Comparison of ENCODE assay signal across 28 mouse cellular contexts in genomic region chr8:126647350-126647749, GRCm38 (mm10). TPM values are rescaled to one million over a fixed set of nuclear protein-coding genes. Genes with fewer than 3 reads are reported as not detected.
DNase-seq lines count a peak whose midpoint lies in the region; ATAC-seq and TF ChIP-seq lines count a peak whose summit lies in the region.
"Had no signal": no experiment of that assay in that cellular context is flagged by ENCODE, and none has a peak within 500 bp of the region (broad histone marks: within the 10 kb centered on the region; RNA-seq: fewer than 3 reads in every experiment).

No protein-coding gene starts in this region.

- TF ChIP-seq CTCF in kidney, postnatal 0 days (IDR thresholded peaks at IDR 0.05; ENCODE audit: low read depth), result no peak

- no peak overlapping the region for H3K4me2 ChIP-seq in forebrain, embryonic 14.5 days (ENCODE audit: low read length)
- no peak overlapping the region for H3K4me2 ChIP-seq in kidney, postnatal 0 days (ENCODE audit: low read length)
- H3K4me2 ChIP-seq in neural tube, embryonic 14.5 days (ENCODE audit: low read depth, low read length), result no peak overlapping the region
- no peak overlapping the region for H3K4me2 ChIP-seq in neural tube, embryonic 15.5 days
- H3K4me2 ChIP-seq: heart, embryonic 11.5 days; hindbrain, embryonic 13.5 days; lung, embryonic 14.5 days; midbrain, embryonic 12.5 days; neural tube, embryonic 12.5 days had no signal

- H3K4me1 ChIP-seq in forebrain, embryonic 10.5 days, result peaks cover 18% of the 10 kb centered on the region; the same call in 1 of the 2 replicates
- no peaks in the 10 kb centered on the region for H3K4me1 ChIP-seq in forebrain, embryonic 14.5 days (ENCODE audit: control insufficient read depth, insufficient read depth, low read length)
- no peaks in the 10 kb centered on the region for H3K4me1 ChIP-seq in kidney, postnatal 0 days (replicated peaks; ENCODE audit: insufficient read depth, low read length)
- H3K4me1 ChIP-seq in neural tube, embryonic 14.5 days (ENCODE audit: control insufficient read depth, insufficient read depth, low read length), result no peaks in the 10 kb centered on the region
- H3K4me1 ChIP-seq in neural tube, embryonic 15.5 days, result no peaks in the 10 kb centered on the region
- H3K4me1 ChIP-seq: hindbrain, embryonic 13.5 days; midbrain, embryonic 12.5 days; neural tube, embryonic 12.5 days had no signal

- H3K4me3 ChIP-seq in forebrain, embryonic 10.5 days, result no peak overlapping the region
- H3K4me3 ChIP-seq in forebrain, embryonic 14.5 days (ENCODE audit: low read depth, low read length), result no peak overlapping the region
- H3K4me3 ChIP-seq in kidney, postnatal 0 days (replicated peaks; ENCODE audit: low read depth, low read length), result no peak overlapping the region
- H3K4me3 ChIP-seq in neural tube, embryonic 14.5 days (ENCODE audit: low read depth, low read length), result no peak overlapping the region
- no peak overlapping the region for H3K4me3 ChIP-seq in neural tube, embryonic 15.5 days (replicated peaks)
- H3K4me3 ChIP-seq: hindbrain, embryonic 13.5 days; megakaryocyte, embryonic 14.5 days; midbrain, embryonic 12.5 days; myocyte; neural tube, embryonic 12.5 days had no signal

- ATAC-seq in forebrain, embryonic 14.5 days, result no peak
- no peak for ATAC-seq in kidney, postnatal 0 days (replicated peaks; ENCODE audit: low FRiP score, low read depth)
- ATAC-seq in neural tube, embryonic 14.5 days (ENCODE audit: low read depth), result no peak
- no peak for ATAC-seq in neural tube, embryonic 15.5 days (ENCODE audit: low FRiP score)
- no peak for ATAC-seq in granulocyte monocyte progenitor cell, adult 5-6 weeks (replicated peaks; ENCODE audit: poor library complexity, severe bottlenecking)
- ATAC-seq: forebrain, embryonic 16.5 days had no signal

- H3K9me3 ChIP-seq in forebrain, embryonic 10.5 days, result no peaks in the 10 kb centered on the region
- no peaks in the 10 kb centered on the region for H3K9me3 ChIP-seq in forebrain, embryonic 14.5 days (replicated peaks; ENCODE audit: control insufficient read depth, low read length)
- H3K9me3 ChIP-seq in kidney, postnatal 0 days (replicated peaks; ENCODE audit: low read length), result no peaks in the 10 kb centered on the region
- no peaks in the 10 kb centered on the region for H3K9me3 ChIP-seq in neural tube, embryonic 14.5 days (ENCODE audit: control insufficient read depth, low read length)
- H3K9me3 ChIP-seq in neural tube, embryonic 15.5 days (replicated peaks), result no peaks in the 10 kb centered on the region

- H3K36me3 ChIP-seq in forebrain, embryonic 10.5 days (replicated peaks), result no peaks in the 10 kb centered on the region
- H3K36me3 ChIP-seq in forebrain, embryonic 14.5 days (ENCODE audit: control insufficient read depth, insufficient read depth, low read length), result no peaks in the 10 kb centered on the region
- no peaks in the 10 kb centered on the region for H3K36me3 ChIP-seq in kidney, postnatal 0 days (ENCODE audit: insufficient read depth, low read length)
- H3K36me3 ChIP-seq in neural tube, embryonic 14.5 days (ENCODE audit: control insufficient read depth, insufficient read depth, low read length), result no peaks in the 10 kb centered on the region
- no peaks in the 10 kb centered on the region for H3K36me3 ChIP-seq in neural tube, embryonic 15.5 days
- H3K36me3 ChIP-seq: G1E; hindbrain, embryonic 13.5 days; midbrain, embryonic 12.5 days; neural tube, embryonic 12.5 days had no signal

- DNase-seq in forebrain, embryonic 10.5 days (ENCODE audit: extremely low spot score, low spot score), result no peak
- DNase-seq in forebrain, embryonic 14.5 days (ENCODE audit: low spot score), result no peak
- DNase-seq in kidney, postnatal 0 days (ENCODE audit: low spot score), result no peak
- DNase-seq in kidney, postnatal 14 days, result no peak
- DNase-seq: adrenal gland, adult 8-10 months; cerebellum, adult 2 months; cerebellum, postnatal 14 days; heart, postnatal 4 days; kidney, adult 11 months; layer of hippocampus, postnatal 36 days; left cerebral cortex, postnatal 4 days; lung, postnatal 36 days; retina, postnatal 1 day; right cerebral cortex, postnatal 14 days; thymus, adult 2 months; thymus, postnatal 36 days had no signal

- WGBS in forebrain, embryonic 10.5 days, result 50% methylated on average over 1 of the region's 1 CpGs
- WGBS in forebrain, embryonic 14.5 days, result 42% methylated on average over 1 of the region's 1 CpGs
- WGBS in kidney, postnatal 0 days, result 69% methylated on average over 1 of the region's 1 CpGs
- 64% methylated on average over 1 of the region's 1 CpGs for WGBS in neural tube, embryonic 14.5 days
- 72% methylated on average over 1 of the region's 1 CpGs for WGBS in neural tube, embryonic 15.5 days

- no peak overlapping the region for H3K9ac ChIP-seq in forebrain, embryonic 14.5 days (ENCODE audit: low read length)
- H3K9ac ChIP-seq in kidney, postnatal 0 days (ENCODE audit: low read depth, low read length), result no peak overlapping the region
- 0 out of 2 replicates have a peak overlapping the region, but pooled peaks have one; percentile 11 for H3K9ac ChIP-seq in neural tube, embryonic 14.5 days (replicated peaks; ENCODE audit: low read depth, low read length)
- H3K9ac ChIP-seq in neural tube, embryonic 15.5 days (replicated peaks), result no peak overlapping the region
- H3K9ac ChIP-seq: hindbrain, embryonic 13.5 days; lung, embryonic 14.5 days; midbrain, embryonic 12.5 days; neural tube, embryonic 12.5 days had no signal

- no peaks in the 10 kb centered on the region for H3K27me3 ChIP-seq in forebrain, embryonic 10.5 days (ENCODE audit: poor library complexity, severe bottlenecking)
- no peaks in the 10 kb centered on the region for H3K27me3 ChIP-seq in forebrain, embryonic 14.5 days (replicated peaks; ENCODE audit: control insufficient read depth, insufficient read depth, low read length)
- H3K27me3 ChIP-seq in kidney, postnatal 0 days (ENCODE audit: insufficient read depth, low read length), result no peaks in the 10 kb centered on the region
- no peaks in the 10 kb centered on the region for H3K27me3 ChIP-seq in neural tube, embryonic 14.5 days (ENCODE audit: control insufficient read depth, insufficient read depth, low read length)
- H3K27me3 ChIP-seq in neural tube, embryonic 15.5 days (replicated peaks), result no peaks in the 10 kb centered on the region
- H3K27me3 ChIP-seq: hindbrain, embryonic 13.5 days; megakaryocyte, embryonic 14.5 days; midbrain, embryonic 12.5 days; neural tube, embryonic 12.5 days had no signal

- 0 out of 2 replicates have a peak overlapping the region, but pooled peaks have one; percentile 44 for H3K27ac ChIP-seq in forebrain, embryonic 10.5 days
- H3K27ac ChIP-seq in forebrain, embryonic 14.5 days (ENCODE audit: low read depth, low read length), result no peak overlapping the region
- 0 out of 2 replicates have a peak overlapping the region, but pooled peaks have one; percentile 34 for H3K27ac ChIP-seq in kidney, postnatal 0 days
- H3K27ac ChIP-seq in neural tube, embryonic 14.5 days (ENCODE audit: low read depth, low read length), result no peak overlapping the region
- H3K27ac ChIP-seq in neural tube, embryonic 15.5 days (replicated peaks), result no peak overlapping the region
- H3K27ac ChIP-seq: hindbrain, embryonic 13.5 days; midbrain, embryonic 12.5 days; neural tube, embryonic 12.5 days had no signal

RNA-seq across cellular contexts. Expression of gene Irf2bp2, which starts 53.6 kb away (rescaled TPM):
- polyA plus RNA-seq in forebrain, embryonic 10.5 days (2016; fragmentation: Nextera tagmentation; extraction: Ambion mirVana), result 3.0 and 3.4 TPM in 2 replicates
- 7.9 and 8.3 TPM in 2 replicates for polyA plus RNA-seq in forebrain, embryonic 14.5 days (2014; fragmentation: Nextera tagmentation; extraction: Ambion mirVana)
- 15.6 and 16.2 TPM in 2 replicates for polyA plus RNA-seq in kidney, postnatal 0 days (2015; fragmentation: Nextera tagmentation; extraction: Ambion mirVana)
- polyA plus RNA-seq in neural tube, embryonic 14.5 days (2014; fragmentation: Nextera tagmentation; extraction: Ambion mirVana), result 8.5 and 8.8 TPM in 2 replicates
- polyA plus RNA-seq in neural tube, embryonic 15.5 days (2015; fragmentation: Nextera tagmentation; extraction: Ambion mirVana), result 9.8 and 10.4 TPM in 2 replicates
- total RNA-seq in granulocyte monocyte progenitor cell, adult 5-6 weeks (2014; fragmentation: Nextera tagmentation), result 112 and 113 TPM in 2 replicates
- 97.9 and 112 TPM in 2 replicates for total RNA-seq in granulocyte monocyte progenitor cell, adult 5-6 weeks (2017)

Comparison
In these comparisons a context has a peak if more than half of its experiments do, and no peak if none do; other contexts are left out.
1. H3K27ac ChIP-seq: peak in forebrain, embryonic 10.5 days (single experiment) and kidney, postnatal 0 days (single experiment); none in forebrain, embryonic 14.5 days (single experiment), neural tube, embryonic 14.5 days (single experiment) and neural tube, embryonic 15.5 days (single experiment).